Mouse (Mus musculus) heart, embryonic 14.5 days (tissue): ENCODE data around the gene Kif26b. TPM values are rescaled to one million over a fixed set of nuclear protein-coding genes. Genes with fewer than 3 reads are reported as not detected.

ENCODE experiments used
- ATAC-seq: fragments of 200-750 bp; cut with Nextera tagmentation; 2 replicates; pipeline ENCODE4 v1.8.0; 2017; ENCODE audit warnings: low read depth, moderate TSS enrichment; ENCODE audit not compliant: insufficient number of reproducible peaks, insufficient read depth, low FRiP score
- H3K27ac ChIP-seq, 2 experiments: fragments of 200-500 bp in 1 of 2; fragments of 300-500 bp in 1 of 2; sonication (generic) in 1 of 2; replicated peaks in 1 of 2; 2 replicates each; pipeline ENCODE4 v1.5.1; 2012 to 2014; ENCODE audit warnings: low read depth in 2 of 2, low read length in 2 of 2, control low read depth in 1 of 2, mild to moderate bottlenecking in 1 of 2, mixed read lengths in 1 of 2; ENCODE audit not compliant: control insufficient read depth in 1 of 2, insufficient read depth in 1 of 2
- H3K27me3 ChIP-seq: fragments of 300-500 bp; sonication (generic); 2 replicates; pipeline ENCODE4 v1.6.1; 2014; ENCODE audit warnings: mild to moderate bottlenecking, low read length, control low read depth; ENCODE audit not compliant: control insufficient read depth, insufficient read depth
- H3K36me3 ChIP-seq: fragments of 300-500 bp; sonication (generic); 2 replicates; pipeline ENCODE4 v1.6.1; 2014; ENCODE audit warnings: mild to moderate bottlenecking, control low read depth, low read length, mixed read lengths; ENCODE audit not compliant: control insufficient read depth, insufficient read depth
- H3K4me1 ChIP-seq, 2 experiments: fragments of 200-500 bp in 1 of 2; fragments of 300-500 bp in 1 of 2; sonication (generic) in 1 of 2; 2 replicates each; pipeline ENCODE4 v1.6.1; 2012 to 2014; ENCODE audit warnings: low read length in 2 of 2, control low read depth in 1 of 2, mixed read lengths in 1 of 2; ENCODE audit not compliant: control insufficient read depth in 2 of 2, insufficient read depth in 2 of 2
- H3K4me2 ChIP-seq: fragments of 300-500 bp; sonication (generic); 2 replicates; pipeline ENCODE4 v1.6.1; 2014; ENCODE audit warnings: mild to moderate bottlenecking, low read length
- H3K4me3 ChIP-seq, 2 experiments: fragments of 200-500 bp in 1 of 2; fragments of 300-500 bp in 1 of 2; sonication (generic) in 1 of 2; 2 replicates each; pipeline ENCODE4 v1.5.1; 2012 to 2014; ENCODE audit warnings: low read length in 2 of 2, mild to moderate bottlenecking in 2 of 2, control low read depth in 1 of 2, low read depth in 1 of 2, moderate library complexity in 1 of 2; ENCODE audit not compliant: control insufficient read depth in 1 of 2, insufficient read depth in 1 of 2
- H3K9ac ChIP-seq: fragments of 300-500 bp; sonication (generic); 2 replicates; pipeline ENCODE4 v1.6.1; 2014; ENCODE audit warnings: mild to moderate bottlenecking, low read length
- H3K9me3 ChIP-seq: fragments of 300-500 bp; sonication (generic); 2 replicates; pipeline ENCODE4 v1.6.1; 2016; ENCODE audit warnings: low read length, control low read depth; ENCODE audit not compliant: control insufficient read depth
- WGBS: fragments of 180-500 bp; shearing (Covaris S2); extraction: QIAGEN DNeasy Blood & Tissue Kit; methylation state at CpG from one replicate; pipeline ENCODE4 v1.1.7; 2014; 5-methylcytosine and 5-hydroxymethylcytosine counted together
- polyA plus RNA-seq: library from polyadenylated mRNA; unstranded; fragments of >200 nt; fragmentation: Nextera tagmentation; extraction: Ambion mirVana; gene quantifications from 2 replicates; pipeline ENCODE4 v1.2.1, GENCODE M21; 2014

Gene Kif26b
- polyA plus RNA-seq, 1 experiment from 2014 or later = 14.4 TPM

DNA sequence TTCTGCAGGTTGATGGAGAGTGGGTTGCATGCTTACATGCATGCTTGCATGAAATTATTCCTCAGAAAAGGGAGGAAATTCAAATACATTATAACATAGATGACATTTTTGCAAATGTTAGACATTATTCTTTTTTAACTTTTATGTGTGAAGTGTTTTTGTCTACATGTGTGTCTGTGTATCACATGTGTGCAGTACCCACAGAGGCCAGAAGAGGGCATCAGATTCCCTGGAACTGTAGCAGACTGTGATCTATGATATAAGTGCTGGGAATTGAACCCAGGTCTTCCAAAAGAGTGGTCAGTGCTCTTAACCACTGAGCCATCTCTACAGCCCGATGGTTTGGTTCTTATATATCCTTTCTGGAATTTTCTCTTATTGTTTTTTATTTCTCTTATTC is 31.1 kb downstream of the Kif26b start:
- peaks cover 4 to 22% of the 10 kb centered on the region in 2 experiments; a peak in 3 of 4 replicates for H3K4me1 ChIP-seq
- H3K27ac ChIP-seq = no peak overlapping the region
- 0 out of 2 replicates have a peak, but pooled peaks cover 3% of the 10 kb centered on the region for H3K36me3 ChIP-seq
- no peak overlapping the region for H3K9ac ChIP-seq
- ATAC-seq = no peak
- no peak overlapping the region for H3K4me2 ChIP-seq
- H3K9me3 ChIP-seq = peaks cover 9% of the 10 kb centered on the region; the same call in 1 of the 2 replicates
- no peak overlapping the region for H3K4me3 ChIP-seq
- 100% methylated on average over 1 of the region's 1 CpGs for WGBS
- H3K27me3 ChIP-seq = no peaks in the 10 kb centered on the region

DNA sequence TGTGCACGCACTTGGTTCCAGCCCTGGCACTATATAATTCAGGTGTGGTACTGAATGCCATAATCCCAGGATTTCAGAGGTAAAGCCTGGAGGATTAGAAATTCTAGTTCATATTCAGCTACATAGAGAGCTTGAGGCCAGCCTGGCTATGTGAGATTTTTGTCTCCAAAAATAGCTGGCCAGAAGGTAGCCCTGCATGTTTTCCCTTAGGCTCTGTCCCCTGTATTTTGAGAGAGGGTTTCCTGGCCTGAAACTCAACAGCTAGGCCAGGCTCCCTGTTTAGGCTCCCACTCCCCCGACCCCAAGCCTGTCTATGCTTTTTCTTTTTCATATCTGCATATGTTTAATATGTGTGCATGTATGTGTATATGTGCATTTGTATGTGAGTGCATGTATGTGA is 34.9 kb downstream of the Kif26b start:
- Histone ChIP-seq H3K4me2 (peak overlapping the region; percentile 8; the same call in 1 of the 2 replicates), H3K4me1 (peaks cover 2 to 28% of the 10 kb centered on the region in 2 experiments), H3K27me3 (no peaks in the 10 kb centered on the region), H3K4me3 (no peak overlapping the region), H3K36me3 (no peaks in the 10 kb centered on the region), H3K9me3 (peaks cover 9% of the 10 kb centered on the region; the same call in 1 of the 2 replicates), H3K27ac (peak overlapping the region; percentile 43 to 55), H3K9ac (no peak overlapping the region)
- WGBS = 59% methylated on average over 2 of the region's 2 CpGs
- no peak for ATAC-seq

DNA sequence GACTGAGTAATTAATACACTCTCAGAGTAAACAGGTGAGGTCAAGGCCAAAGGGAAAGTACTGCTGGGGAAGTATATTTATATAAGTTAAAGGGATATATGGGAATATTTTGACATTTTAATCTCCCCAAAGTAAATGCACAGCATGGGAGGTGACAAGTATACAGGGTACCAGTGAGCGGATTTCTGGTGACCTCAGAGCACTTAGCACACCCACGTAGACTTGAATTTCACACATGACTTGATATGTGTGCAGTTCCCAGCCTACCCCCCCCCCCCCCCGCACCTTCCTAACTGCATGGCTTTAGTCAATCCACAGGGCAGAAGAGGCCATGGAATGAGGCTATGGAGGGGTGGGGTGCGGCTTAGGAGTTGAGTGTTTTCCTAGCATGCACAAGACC is 35.9 kb downstream of the Kif26b start:
- H3K4me3 ChIP-seq = no peak overlapping the region
- no peaks in the 10 kb centered on the region for H3K27me3 ChIP-seq
- no peak for ATAC-seq
- H3K4me2 ChIP-seq = no peak overlapping the region
- no peaks in the 10 kb centered on the region for H3K36me3 ChIP-seq
- H3K9me3 ChIP-seq = peaks cover 3% of the 10 kb centered on the region; the same call in 1 of the 2 replicates
- H3K4me1 ChIP-seq = peaks cover 2 to 30% of the 10 kb centered on the region in 2 experiments
- 69% methylated on average over 4 of the region's 4 CpGs for WGBS
- H3K9ac ChIP-seq = no peak overlapping the region
- H3K27ac ChIP-seq = no peak overlapping the region

DNA sequence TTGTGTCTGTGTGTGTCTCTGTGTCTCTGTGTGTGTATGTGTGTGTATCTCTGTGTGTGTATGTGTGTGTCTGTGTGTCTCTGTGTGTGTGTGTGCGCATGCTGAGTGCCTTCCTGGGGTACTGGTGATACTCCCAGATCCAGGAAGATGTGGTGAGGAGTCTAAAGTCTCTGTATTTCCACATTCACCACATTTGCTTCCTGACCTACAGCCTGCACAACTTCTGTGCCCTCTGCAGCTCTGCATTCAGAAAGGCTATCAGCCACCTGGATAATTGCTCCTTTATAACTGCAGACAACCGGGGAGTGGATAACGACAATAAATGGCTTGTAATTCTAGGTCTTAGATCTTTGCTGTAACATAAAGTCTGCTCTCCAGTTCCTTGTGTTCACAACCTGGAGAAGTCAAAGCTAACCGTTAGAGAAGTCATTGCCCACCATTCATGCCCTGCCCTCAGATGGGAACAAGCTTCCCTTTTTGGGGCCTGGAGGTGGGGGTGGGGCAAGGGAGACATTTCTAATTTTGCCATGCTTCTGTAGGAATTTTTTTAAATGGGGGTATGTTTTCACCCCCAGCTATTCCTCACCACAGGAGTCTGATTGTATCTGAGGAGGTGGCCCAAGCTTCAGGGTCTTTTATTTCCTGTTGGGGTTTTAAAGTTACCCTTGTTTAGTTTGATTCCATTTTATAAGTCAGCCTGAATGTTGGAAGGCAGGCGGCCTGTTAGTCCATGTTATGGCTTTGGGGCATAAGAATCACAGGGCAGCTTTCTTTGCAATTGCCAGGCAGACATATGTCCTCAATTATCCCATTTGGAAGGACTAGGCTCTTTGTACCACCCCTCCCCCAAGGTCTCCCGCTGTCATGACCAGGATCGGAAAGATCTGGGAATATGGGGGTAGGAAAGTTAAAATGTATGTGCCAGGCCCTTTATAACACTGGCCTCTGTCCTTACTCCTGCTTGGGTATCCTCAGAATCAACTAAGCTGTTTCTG is 39.9 kb downstream of the Kif26b start:
- ATAC-seq = no peak
- no peaks in the 10 kb centered on the region for H3K27me3 ChIP-seq
- H3K9ac ChIP-seq = no peak overlapping the region
- H3K4me3 ChIP-seq = no peak overlapping the region
- no peaks in the 10 kb centered on the region for H3K9me3 ChIP-seq
- H3K36me3 ChIP-seq = no peaks in the 10 kb centered on the region
- no peak overlapping the region for H3K4me2 ChIP-seq
- H3K4me1 ChIP-seq = peaks cover 0 to 31% of the 10 kb centered on the region in 2 experiments
- 72% methylated on average over 7 of the region's 7 CpGs for WGBS
- no peak overlapping the region for H3K27ac ChIP-seq

GRCm38 (mm10) chr1:178571009-178571408 is 42.1 kb downstream of the Kif26b start:
- Histone ChIP-seq H3K4me2 (no peak overlapping the region), H3K27me3 (no peaks in the 10 kb centered on the region)
- WGBS = 84% methylated on average over 4 of the region's 4 CpGs

GRCm38 (mm10) chr1:178571885-178572444 is 43.0 kb downstream of the Kif26b start:
- ATAC-seq = no peak
- Histone ChIP-seq H3K4me3 (no peak overlapping the region), H3K9me3 (peaks cover 7% of the 10 kb centered on the region), H3K4me2 (no peak overlapping the region), H3K27me3 (no peaks in the 10 kb centered on the region), H3K27ac (no peak overlapping the region), H3K4me1 (peaks cover 0 to 25% of the 10 kb centered on the region in 2 experiments; a peak in 3 of 4 replicates), H3K36me3 (no peaks in the 10 kb centered on the region), H3K9ac (no peak overlapping the region)
- whole genome bisulfite sequencing = 77% methylated on average over 13 of the region's 13 CpGs

More at GRCm38 (mm10) chr1:178571009-178571408, 42.1 kb downstream of the Kif26b start:
- Histone ChIP-seq H3K4me1 (peaks cover 0 to 23% of the 10 kb centered on the region in 2 experiments; a peak in 3 of 4 replicates), H3K9ac (no peak overlapping the region), H3K9me3 (peaks cover 7% of the 10 kb centered on the region), H3K36me3 (no peaks in the 10 kb centered on the region), H3K4me3 (no peak overlapping the region), H3K27ac (no peak overlapping the region)
- ATAC-seq = no peak

DNA sequence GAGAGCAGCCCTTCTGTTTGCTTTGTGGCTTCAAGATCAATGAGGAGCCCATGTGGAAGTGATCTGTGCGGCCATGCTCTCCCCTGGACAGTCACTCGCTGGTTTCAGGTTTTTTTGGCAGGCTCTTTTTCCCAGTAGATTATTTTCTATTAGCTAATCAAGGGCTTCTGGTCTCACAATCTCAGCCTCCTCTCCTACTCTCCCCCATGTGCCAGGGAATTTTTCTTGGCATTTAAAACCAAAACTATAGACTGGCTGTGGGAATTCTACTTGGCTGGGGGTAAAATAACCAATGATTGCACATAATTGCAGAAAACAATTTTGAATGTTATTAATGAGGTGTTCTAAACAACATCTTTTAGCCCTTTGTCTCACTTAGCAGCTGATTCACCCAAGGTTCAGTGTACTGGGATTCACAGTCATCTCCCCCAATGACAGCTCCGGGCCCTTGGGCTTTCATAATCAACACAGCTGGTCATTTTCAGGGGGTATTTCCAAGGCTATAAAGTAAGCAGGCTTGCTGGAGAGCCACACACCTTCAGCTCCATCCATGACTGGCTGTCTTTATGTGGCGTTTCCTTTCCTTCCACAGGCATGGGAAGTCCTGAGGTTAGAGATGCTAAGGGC is 44.6 kb downstream of the Kif26b start:
- peaks cover 0 to 18% of the 10 kb centered on the region in 2 experiments; a peak in 2 of 4 replicates for H3K4me1 ChIP-seq
- no peak overlapping the region for H3K27ac ChIP-seq
- WGBS = 75% methylated on average over 4 of the region's 4 CpGs
- H3K27me3 ChIP-seq = no peaks in the 10 kb centered on the region
- H3K36me3 ChIP-seq = 0 out of 2 replicates have a peak, but pooled peaks cover 3% of the 10 kb centered on the region
- H3K9me3 ChIP-seq = peaks cover 7% of the 10 kb centered on the region
- no peak overlapping the region for H3K4me2 ChIP-seq
- H3K9ac ChIP-seq = no peak overlapping the region
- H3K4me3 ChIP-seq = no peak overlapping the region
- no peak for ATAC-seq
